Mouse (Mus musculus): ENCODE data around the gene Hnrnpab.

The Hnrnpab gene

DNA sequence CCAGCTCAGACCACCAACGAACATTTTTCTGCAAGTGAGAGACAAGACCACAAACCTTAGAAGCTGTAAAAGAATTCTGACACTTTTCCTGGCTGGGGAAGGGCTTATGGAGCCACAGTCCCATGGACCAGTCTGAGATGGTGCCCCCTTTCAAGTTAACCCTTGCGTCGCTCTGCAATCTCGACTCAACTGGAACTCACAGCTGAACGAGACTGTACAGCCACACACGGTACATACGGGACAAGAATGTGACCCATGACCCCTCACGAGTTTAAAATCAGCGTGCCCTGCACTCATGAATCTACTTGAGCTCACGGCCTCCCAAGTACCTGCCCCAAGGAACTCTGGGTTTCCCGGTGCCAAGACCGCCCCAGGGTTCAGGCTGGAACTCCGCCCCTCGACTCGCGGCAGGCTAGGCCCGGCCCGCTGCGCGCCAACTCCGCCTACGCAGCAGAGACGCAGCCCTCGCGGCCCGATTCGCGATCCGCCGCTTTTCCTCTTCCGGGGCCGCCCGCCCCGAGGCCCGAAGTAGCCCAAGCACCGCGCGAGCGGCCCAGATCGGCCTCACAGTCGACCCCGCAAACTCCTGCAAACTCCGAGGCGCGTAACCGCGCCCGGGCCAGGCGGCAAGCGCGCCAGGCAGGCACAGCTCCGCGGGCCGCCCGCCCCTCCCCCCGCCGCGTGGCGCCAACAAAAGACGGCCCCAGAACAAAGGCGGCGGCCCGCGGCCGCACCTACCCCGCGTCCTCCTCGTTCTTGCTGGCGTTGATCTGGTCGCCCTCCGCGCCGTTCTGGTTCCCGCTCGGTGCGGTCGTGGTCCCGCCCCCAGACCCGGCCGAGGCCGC, 823 bp downstream of the Hnrnpab start:
- DNase-seq (ENCODE audit: low read depth, low spot score) = peak; percentile 85

DNA sequence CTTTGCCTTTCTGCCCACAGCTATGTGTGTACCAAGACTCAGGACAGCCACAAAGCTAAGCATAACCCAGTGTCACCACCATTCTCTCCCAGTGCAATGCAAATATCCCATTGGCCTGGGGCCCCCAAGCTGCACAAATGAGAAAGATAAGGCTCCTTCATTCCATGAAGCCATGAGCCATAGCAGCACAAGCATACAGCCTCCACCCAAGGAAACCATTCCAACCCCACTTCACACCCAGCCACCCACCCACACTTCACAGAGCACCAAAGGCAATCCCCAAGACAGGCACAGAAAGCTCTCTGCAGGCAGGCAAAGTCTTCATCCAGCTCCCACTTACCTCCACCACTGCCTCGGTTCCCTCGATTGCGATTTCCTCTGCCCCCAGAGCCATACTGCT, 4.4 kb downstream of the Hnrnpab start:
- no peak for DNase-seq (ENCODE audit: low read depth, low spot score)

DNA sequence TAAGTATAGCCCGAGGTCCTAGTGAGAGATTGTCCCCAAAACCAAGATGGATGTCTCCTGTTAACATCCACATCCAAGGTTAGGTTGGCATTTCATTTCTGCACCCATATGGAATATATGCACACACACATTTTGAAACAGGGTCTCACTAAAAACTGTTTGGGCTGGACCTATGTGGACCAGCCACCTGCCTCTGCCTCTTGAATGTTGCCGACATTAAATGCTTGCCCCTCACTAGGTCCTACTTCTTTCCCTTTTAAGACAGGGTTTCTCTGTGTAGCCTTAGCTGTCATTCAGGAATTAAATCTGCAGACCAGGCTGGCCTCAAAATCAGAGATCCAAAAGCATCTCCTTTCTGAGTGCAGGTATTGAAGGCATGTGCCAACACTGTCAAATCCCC, 9.1 kb downstream of the Hnrnpab start:
- no peak for DNase-seq (ENCODE audit: low read depth, low spot score)

DNA sequence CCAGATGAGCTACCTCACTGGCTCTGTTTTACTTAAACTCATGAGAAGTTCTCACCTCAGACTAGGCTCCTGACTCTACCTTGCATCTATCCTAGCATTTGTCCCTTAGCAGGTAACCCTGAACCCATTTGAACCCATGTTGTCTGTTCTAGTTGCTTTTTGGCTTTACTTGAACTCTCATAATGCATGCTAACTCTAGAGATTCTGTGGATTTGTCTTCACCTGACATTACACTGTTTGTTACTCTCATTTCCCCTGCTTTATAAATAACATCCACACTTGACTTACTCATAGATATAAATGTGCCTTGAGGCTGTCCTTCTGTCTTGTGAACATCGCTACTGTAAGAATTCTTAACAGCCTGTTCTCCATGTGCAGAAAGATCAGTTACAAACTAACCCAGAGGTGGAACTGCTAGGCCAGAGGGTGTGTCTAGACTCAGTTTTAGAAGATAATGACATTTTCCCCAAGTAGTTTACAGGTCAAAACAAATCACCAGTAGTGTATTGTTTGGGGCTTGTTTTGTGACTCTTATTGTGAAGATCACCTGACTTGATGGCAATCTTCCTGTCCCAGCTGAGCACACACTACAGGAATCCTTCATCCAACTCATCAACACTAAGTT, 11.1 kb downstream of the Hnrnpab start:
- no peak for DNase-seq (ENCODE audit: low read depth, low spot score)

DNA sequence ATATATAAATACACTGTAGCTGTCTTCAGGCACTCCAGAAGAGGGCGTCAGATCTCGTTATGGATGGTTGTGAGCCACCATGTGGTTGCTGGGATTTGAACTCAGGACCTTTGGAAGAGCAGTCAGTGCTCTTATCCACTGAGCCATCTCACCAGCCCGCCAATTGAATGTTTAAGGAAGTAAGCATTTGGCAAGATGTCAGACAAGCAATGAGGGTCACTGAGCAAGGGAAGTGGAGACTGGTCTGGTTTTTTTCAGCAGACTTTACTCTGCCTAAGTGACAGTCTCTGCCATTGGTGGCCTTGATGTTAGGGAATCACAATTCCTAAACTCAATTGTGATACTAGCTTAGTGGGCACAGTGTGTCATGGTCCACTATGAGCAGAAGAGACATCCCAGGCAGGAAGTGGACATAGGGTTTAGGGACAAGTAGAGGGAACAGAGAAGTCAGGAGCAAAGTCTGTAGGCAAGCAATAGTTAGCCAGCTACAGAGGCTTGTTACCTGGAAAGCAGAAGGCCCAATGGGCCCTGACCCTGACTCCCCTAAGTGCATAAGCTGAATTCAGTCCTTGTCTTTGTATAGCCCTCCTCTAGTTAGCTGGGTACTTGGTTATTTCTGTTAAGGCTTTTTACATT, 11.8 kb downstream of the Hnrnpab start:
- DNase-seq (ENCODE audit: low read depth, low spot score) = no peak

DNA sequence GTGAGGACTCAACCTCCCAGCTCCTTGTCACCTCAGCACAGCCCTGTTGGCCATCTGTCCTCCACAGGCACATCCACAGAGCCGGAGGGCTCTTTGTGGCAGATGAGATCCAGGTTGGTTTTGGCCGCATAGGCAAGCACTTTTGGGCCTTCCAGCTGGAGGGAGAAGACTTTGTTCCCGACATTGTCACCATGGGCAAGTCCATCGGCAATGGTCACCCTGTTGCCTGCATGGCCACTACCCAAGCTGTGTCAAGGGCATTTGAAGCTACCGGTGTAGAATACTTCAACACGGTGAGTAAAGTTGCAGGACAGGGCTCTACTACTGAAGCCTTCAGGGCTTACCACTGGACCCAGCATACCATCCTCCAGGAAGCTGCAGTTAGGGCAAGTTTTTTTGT, 12.8 kb downstream of the Hnrnpab start:
- no peak for DNase-seq (ENCODE audit: low read depth, low spot score)

DNA sequence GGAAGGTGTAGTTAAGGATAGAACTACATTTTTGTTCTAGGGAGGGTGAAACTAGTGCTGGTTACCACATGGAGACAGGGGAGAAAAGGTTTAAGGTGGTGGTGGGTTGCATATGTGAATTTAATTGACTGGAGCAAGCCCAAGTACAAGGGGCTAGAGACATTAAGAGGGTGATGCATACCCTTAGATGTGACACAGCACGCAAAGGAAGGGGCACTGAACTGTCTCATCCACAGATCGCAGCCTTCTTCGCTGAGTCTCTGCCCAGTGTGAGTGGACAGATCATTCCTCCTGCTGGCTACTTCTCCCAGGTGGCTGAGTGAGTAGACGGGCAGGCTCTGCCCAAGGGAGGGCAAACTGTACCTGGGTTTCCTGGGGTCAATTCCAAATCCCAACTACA, 13.3 kb downstream of the Hnrnpab start:
- no peak for DNase-seq (ENCODE audit: low read depth, low spot score)

DNA sequence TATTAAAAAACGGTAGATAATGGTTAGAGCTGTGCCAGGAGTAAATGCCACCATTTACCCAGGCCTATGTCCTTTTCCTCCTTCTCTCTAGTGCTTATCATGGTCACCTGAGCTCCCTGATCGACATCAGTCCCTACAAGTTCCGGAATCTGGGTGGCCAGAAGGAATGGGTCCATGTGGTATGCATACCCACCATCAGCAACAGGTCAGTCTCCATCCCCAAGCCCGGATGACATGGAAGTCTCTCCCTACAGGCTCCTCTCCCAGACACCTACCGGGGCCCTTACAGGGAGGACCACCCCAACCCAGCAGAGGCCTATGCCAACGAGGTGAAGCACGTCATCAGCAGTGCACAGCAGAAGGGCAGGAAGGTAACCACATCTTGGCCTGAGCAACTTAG, 14.7 kb downstream of the Hnrnpab start:
- no peak for DNase-seq (ENCODE audit: low read depth, low spot score)

DNA sequence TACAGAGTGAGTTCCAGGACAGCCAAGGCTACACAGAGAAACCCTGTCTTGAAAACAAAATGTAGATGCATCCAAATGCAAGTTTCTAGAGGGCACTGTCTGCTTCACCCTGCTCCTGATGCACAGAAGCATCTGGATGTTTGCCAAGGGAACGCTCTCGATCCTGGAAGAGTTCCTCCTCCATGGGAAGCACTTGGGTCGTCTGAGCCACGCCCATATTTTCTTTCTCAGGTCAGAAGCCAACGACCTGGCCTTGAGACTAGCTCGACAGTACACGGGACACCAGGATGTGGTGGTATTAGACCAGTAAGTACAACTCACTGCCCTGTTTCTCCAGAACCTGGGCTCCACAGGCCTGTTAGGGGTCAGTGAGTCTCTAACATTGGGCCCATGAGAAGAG, 15.5 kb downstream of the Hnrnpab start:
- DNase-seq (ENCODE audit: low read depth, low spot score) = no peak

DNA sequence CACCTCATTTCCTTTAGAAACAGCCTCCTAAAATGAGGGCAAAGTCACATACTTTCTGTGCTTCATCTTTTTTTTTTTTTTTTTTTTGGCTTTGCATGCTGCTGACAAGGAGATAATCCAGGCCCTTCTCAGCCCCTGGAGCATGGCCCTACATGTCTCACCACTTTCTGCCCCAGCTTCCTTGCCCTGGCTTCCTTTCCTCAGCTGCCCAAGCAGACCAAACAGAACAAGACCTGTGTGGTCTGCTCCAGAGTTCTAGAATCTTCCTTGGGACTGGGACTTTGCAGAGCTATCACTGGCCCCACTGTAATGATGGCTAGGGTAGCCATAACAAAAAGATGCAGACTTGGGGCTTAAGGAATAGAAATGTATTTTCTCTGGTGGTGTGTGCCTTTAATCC, 16.6 kb downstream of the Hnrnpab start:
- no peak for DNase-seq (ENCODE audit: low read depth, low spot score)

DNA sequence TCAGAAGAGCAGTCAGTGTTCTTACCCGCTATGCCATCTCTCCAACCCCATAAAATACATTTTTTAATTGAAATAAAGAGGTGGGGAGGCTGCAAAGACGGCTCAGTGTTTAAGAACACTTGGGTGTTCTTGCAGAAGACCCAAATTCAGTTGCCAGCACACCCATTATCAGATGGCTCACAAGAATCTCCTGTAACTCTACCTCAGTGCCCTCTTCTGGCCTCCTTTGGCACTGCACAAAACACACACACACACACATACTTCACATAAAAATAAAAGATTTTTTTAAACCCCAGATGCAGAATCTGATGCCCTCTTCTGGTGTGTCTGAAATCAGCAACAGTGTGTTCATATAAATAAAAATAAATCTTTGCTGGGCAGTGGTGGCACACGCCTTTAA, 17.8 kb downstream of the Hnrnpab start:
- DNase-seq (ENCODE audit: low read depth, low spot score) = no peak

DNA sequence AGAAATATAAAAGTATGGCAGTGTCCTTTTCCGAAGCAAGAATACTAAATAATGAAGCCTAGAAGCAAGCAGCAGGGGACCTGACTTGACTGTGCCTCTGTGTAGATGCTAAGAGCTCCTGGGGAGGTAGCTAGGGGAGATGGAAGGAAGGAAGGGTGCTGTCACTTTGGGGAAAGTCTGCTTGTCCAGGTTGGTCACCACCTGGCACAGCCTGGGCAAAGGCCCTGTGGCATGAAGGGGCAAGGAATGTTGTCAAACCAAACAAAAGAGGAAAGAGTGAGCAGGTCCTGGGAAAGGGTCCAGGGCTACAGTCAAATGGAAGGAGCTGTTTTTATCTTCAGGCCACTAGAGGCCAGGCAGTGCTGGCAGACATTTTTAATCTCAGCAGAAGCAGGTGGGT, 19.6 kb downstream of the Hnrnpab start:
- no peak for DNase-seq (ENCODE audit: low read depth, low spot score)

DNA sequence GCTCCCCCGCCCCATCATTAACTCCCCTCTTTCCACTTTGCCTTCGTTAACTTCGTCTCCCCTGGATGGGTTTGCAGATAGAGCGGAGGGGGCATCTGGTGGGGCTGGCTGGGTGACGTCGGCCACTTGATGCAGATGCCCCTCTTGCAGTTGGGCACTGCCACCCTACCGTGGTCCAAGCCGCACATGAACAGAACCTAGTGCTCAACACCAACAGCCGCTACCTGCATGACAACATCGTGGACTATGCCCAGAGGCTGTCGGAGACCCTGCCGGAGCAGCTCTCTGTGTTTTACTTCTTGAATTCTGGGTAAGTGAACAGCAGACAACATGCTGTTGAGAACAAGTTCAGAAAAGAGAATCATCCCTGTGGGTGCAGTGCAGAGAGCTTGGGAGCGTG, 20.2 kb downstream of the Hnrnpab start:
- DNase-seq (ENCODE audit: low read depth, low spot score) = no peak

DNA sequence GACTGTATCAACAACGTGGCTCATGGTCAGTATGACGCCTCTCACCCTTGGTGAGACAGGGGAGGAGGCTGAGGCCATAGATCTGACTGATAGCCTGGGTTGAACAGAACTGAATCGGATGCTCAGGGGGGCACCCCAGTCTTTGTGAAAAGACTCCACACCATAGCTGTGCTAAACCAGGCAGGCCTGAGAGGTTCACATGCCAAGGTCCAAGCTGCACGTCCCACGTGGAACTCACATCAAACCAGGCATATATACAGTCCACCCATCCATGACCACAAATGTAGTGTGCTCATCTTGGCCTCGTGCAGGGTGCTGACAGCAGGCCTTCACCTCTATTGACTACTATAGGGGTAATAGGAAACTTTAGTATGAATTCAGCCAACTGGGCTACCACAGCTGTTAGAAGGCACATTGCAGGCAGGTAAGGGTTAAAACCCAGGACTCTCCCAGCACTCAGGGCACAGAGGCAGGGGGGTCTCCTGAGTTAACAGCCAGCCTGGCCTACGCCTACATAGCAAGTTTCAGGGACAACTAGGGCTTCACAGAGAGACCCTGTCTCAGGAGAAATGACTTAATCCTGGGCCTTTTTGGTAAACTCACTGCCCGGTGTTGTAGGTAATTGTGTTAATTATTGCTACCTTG, 20.9 kb downstream of the Hnrnpab start:
- no peak for DNase-seq (ENCODE audit: low read depth, low spot score)

DNA sequence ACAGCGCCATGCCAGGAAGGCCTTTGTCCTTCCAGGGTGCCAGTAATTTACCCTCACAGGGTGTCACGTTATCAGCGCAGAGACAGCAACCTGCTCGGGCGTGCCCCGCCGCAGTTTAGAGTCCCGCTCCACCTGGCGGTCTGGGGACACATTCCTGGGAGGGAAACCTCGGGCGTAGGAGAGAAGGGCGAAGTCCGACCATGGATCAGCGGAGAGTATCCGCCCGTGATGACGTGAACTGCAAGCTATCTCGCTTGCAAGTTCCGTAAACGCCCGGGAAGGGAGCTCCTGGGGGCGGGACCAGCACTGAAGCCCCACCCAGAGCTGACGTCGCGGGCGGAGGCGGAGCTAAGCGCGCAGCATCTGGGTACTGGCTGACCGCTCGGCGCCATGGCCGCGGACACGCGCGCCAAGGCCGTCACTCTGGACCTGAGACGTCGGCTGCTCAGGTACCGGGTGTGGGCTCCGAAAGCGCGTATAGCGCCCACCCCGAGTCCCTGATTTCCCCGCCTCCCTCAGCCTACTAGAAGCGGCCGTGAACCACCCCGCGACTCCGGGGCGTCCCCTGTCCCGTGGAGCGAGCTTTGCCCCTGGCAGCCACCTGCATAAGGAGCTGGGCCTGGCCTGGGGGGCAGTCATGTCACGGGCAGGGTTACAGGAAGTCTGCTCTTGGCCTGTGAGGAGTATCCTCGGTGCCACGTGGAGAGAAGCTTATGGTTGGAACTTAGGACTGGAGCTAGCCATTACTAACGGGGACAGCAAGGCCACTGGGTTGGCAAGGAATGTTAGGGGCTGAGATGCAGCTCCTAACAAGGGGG, 22.0 kb downstream of the Hnrnpab start, which contains the start of gene Phykpl:
Gene Phykpl (plus strand): TSS at position 327 of the 818 bp plus-strand sequence.
- peak; percentile 98 for DNase-seq (ENCODE audit: low read depth, low spot score)

DNA sequence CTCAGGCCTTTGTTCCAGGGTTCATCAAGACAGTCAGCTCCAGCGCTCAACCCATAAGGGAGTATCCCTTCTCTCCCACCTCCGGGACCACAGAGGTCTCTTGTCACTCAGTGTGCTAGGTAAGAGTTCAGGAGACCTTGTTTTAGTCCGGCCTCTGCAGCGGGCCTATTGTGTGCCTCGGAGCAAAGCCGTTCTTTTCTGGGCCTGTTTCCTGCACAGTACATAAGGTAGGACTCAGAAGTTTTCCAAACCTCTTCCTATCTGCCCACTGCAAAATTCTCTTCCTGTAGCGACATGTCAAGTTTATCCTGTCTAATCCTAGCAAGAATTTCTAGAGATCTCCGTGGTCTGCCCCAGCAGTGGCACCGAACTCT, 22.6 kb downstream of the Hnrnpab start:
- DNase-seq (ENCODE audit: low read depth, low spot score) = no peak

DNA sequence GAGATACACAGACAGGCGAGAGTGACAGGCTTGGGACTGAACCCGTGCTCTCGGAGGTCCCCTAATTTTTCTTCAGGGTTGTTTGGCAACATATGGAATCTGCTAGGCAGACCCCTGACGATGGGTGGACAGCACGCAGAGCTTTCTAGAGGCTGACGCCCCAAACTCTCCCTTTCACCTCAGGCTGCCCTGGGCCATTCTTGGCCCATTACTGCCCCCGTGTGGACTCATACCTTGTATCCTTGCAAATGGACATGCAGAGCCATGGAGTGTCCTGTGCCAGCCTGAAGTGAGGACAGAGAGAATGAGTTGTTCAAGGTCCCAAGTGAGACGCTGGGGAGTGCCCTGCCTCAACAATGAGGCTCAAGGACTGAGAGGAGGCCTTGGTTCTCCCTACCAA, 23.9 kb downstream of the Hnrnpab start:
- peak; percentile 83 for DNase-seq (ENCODE audit: low read depth, low spot score)

DNA sequence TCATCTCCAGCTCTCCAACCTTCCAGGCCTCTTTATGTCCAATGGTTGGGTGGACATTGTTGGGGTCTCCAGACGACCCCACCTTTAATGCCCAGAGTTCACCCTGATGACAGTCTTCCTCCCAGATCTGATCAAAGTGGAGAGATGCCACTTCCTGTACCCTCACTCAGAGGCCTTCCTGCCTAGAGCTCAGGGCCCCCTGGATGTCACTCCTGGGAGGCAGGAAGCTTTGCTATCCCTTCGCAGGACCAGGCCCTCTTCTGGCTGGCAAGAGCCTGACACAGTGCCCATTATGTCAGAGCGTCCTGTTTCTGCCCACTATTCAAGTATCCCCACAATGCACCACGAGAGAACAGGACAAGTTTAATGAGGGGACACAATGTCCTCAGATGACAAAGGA, 27.6 kb downstream of the Hnrnpab start:
- no peak for DNase-seq (ENCODE audit: low read depth, low spot score)

DNA sequence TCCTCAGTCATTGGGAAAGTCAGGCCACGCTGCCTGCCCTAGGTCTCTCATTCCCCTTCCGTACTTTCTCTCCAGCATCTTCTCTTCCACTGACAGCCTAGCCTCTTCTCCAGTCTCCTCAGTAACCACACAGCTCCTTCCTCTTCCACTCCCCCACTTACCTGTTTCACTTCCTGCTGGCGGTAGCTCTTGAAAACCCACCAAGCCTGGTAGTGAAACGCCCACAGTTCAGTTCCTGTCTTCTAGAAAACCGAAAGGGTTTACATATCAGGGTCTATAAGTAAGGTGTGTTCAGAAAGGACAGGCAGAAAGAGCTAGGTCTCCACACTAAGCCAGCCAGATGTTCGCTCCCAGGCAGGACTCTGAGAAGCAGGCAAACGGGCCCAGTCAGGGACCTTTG, 29.1 kb downstream of the Hnrnpab start:
- DNase-seq (ENCODE audit: low read depth, low spot score) = no peak

DNA sequence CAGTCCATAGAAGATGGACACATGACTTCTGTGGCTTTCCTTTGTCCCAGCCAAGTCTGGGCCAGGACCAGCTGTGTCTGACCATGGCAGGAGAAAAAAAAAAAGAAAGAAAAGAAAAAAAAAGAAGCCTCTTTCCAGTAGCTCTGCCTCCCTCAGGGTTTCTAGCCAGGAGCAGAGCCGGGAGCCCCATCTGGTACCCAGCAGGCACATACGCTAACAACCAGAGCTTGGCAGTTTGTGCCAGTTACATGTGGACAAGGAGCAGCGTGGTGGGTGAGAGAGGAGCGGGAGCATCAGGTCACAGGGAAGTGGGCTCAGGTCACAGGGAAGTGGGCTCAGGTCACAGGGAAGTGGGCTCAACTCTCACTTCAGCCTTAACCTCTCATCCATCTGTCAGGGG, 30.2 kb downstream of the Hnrnpab start:
- DNase-seq (ENCODE audit: low read depth, low spot score) = no peak

DNA sequence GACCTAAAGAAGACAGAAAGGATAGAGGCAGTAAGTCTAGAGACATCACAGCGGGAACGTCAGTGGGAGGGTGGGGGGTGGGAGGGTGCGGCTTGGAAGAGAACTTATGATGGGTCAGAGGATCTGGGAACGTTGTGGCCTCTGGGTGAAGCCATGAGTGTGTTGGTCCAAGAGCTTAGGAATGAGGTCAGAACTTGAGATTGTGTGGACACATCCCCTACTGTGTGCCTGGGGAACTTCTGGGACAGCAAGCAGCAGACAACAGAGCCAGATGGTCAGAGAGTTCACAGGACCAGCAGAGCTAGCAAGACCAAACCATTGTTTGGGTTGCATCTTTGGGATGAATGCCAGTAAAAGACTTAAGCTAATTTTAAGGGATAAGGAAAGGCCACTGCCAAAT, 37.8 kb downstream of the Hnrnpab start:
- no peak for DNase-seq (ENCODE audit: low read depth, low spot score)

DNA sequence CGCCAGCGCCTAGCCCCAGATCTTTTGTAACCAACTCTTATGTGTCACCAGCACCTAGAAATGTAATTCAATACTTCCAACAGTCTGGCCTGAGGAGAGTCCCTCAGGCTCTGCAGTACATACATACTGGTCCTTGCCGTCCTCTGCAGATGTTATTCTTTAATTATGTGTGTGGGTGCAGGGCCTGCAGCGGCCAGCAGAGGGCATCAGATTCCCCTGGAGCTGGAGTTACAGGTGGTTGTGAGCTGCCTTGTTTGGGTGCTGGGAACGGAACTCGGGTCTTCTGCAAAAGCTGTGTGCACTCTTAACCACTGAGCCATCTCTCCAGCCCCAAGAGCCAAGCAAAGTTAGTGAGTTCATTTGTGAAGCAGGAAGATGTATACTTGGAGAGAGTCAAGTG, 40.7 kb downstream of the Hnrnpab start:
- DNase-seq (ENCODE audit: low read depth, low spot score) = no peak

Measured in mesoderm, embryonic 11.5 days (tissue).